Mouse (Mus musculus) liver, embryonic 15.5 days (tissue): ENCODE measurements around the gene S100b. TPM values are rescaled to one million over a fixed set of nuclear protein-coding genes. Genes with fewer than 3 reads are reported as not detected.

ENCODE experiments used
- ATAC-seq: fragments of 200-750 bp; cut with Nextera tagmentation; 2 replicates; pipeline ENCODE4 v1.8.0; 2017; ENCODE audit warnings: moderate number of reproducible peaks, mild to moderate bottlenecking, moderate library complexity; ENCODE audit not compliant: insufficient read depth
- H3K27ac ChIP-seq: fragments of 300-500 bp; sonication (generic); replicated peaks from 2 replicates; pipeline ENCODE4 v1.5.1; 2015; ENCODE audit warnings: mild to moderate bottlenecking, inconsistent platforms
- H3K27me3 ChIP-seq: fragments of 300-500 bp; sonication (generic); 2 replicates; pipeline ENCODE4 v1.6.1; 2015; ENCODE audit warnings: mild to moderate bottlenecking, inconsistent platforms
- H3K36me3 ChIP-seq: fragments of 300-500 bp; sonication (generic); replicated peaks from 2 replicates; pipeline ENCODE4 v1.6.1; 2015; ENCODE audit warnings: moderate library complexity, mild to moderate bottlenecking, inconsistent platforms
- H3K4me1 ChIP-seq: fragments of 300-500 bp; sonication (generic); replicated peaks from 2 replicates; pipeline ENCODE4 v1.6.1; 2015; ENCODE audit warnings: inconsistent platforms
- H3K4me2 ChIP-seq: fragments of 300-500 bp; sonication (generic); 2 replicates; pipeline ENCODE4 v1.6.1; 2015; ENCODE audit warnings: moderate library complexity, mild to moderate bottlenecking, inconsistent platforms
- H3K4me3 ChIP-seq: fragments of 300-500 bp; sonication (generic); replicated peaks from 2 replicates; pipeline ENCODE4 v1.5.1; 2015; ENCODE audit warnings: mild to moderate bottlenecking, inconsistent platforms
- H3K9ac ChIP-seq: fragments of 300-500 bp; sonication (generic); 2 replicates; pipeline ENCODE4 v1.6.1; 2015; ENCODE audit warnings: moderate library complexity, mild to moderate bottlenecking, inconsistent platforms
- H3K9me3 ChIP-seq: fragments of 300-500 bp; sonication (generic); replicated peaks from 2 replicates; pipeline ENCODE4 v1.6.1; 2016; ENCODE audit warnings: inconsistent platforms
- WGBS: fragments of 180-500 bp; shearing (Covaris S2); methylation state at CpG from one replicate; pipeline ENCODE4 v1.1.7; 2015; ENCODE audit warnings: mixed read lengths; ENCODE audit not compliant: insufficient replicate concordance; 5-methylcytosine and 5-hydroxymethylcytosine counted together
- polyA plus RNA-seq: library from polyadenylated mRNA; unstranded; fragments of >200 nt; fragmentation: Nextera tagmentation; extraction: Ambion mirVana; gene quantifications from 2 replicates; pipeline ENCODE4 v1.2.1, GENCODE M21; 2015

S100b gene
- polyA plus RNA-seq, 1 experiment from 2014 or later, result 0.12 TPM

DNA sequence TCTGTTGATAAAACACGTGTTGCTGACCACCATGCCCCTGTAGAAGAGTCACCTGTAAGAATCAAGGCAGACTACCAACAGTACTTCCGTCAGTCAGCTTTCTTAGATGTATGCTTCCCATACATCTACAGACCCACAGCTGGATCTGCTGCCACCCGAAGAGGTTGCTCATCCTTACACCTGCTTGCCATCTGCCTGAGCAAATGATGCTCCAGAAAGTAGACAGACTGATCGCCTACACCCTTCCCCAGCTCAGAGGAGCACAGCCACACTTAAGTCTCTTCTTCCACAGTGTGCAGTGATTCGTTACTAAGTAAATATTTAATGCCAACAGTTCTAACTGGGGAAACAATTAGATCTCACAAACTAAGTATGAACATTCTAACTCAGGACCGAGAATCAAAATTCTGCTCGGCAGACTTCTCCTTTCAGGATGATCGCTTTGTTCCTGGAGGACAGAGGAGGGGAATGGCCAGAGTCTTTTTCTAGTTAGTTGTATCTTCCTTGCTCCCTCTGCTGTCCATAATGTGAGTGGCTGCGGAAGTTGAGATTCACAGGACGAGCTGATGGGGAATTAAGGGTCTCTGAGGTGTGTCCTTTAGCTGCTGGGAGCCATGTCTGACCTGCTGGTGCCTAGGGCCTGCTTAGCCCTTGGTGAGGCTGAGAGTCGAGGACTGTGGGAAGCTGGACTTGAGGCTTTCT is 6.9 kb downstream of the S100b start:
- H3K27ac ChIP-seq, result no peak overlapping the region
- no peak overlapping the region for H3K9ac ChIP-seq
- no peaks in the 10 kb centered on the region for H3K27me3 ChIP-seq
- no peaks in the 10 kb centered on the region for H3K9me3 ChIP-seq
- WGBS, result 50% methylated on average over 11 of the region's 11 CpGs
- no peak overlapping the region for H3K4me2 ChIP-seq
- no peaks in the 10 kb centered on the region for H3K4me1 ChIP-seq
- no peak for ATAC-seq
- H3K4me3 ChIP-seq, result no peak overlapping the region
- no peaks in the 10 kb centered on the region for H3K36me3 ChIP-seq

DNA sequence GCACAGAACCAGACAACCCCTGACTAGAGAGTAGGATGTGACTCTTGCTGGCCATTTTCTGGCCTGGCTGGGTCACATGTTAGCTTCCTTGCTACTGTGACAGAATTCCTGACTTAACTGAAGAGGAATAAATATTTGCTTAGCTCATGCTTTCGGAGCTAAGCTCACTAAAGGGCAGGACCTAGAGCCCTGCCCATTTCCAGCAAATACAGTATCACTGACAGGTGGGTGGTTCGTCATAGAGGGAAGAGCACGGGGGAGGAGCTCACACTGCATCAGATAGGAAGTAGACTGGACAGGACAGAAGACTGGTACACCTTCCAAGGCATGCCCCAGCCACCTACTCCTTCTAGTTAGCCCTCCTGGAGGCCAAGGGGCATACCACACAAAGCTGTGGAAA is 7.8 kb downstream of the S100b start:
- Histone ChIP-seq H3K27ac (0 out of 2 replicates have a peak overlapping the region, but pooled peaks have one; percentile 5), H3K9me3 (no peaks in the 10 kb centered on the region), H3K4me2 (no peak overlapping the region), H3K9ac (no peak overlapping the region), H3K27me3 (no peaks in the 10 kb centered on the region), H3K36me3 (no peaks in the 10 kb centered on the region), H3K4me1 (no peaks in the 10 kb centered on the region), H3K4me3 (no peak overlapping the region)
- WGBS, result 49% methylated on average over 3 of the region's 3 CpGs
- ATAC-seq, result peak; percentile 81

DNA sequence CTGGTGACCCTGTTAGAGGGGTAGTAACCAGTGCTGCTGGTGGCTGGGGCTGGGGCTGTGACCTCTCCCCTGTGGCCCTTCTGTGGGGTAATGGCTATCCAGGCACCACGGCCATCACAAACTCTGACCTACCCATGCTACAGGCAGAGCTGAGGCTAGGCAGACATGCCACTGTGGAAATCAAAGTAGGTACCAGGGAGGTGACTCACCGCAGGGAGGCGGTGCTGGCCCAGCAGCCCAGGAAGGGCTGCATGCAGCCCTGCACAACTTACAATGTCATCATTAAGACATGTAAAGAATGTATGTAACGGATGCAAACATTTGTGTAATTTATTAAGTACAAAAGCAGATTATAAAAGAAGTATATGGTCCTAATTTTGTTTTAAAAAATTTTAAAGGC is 8.8 kb downstream of the S100b start:
- Histone ChIP-seq H3K27me3 (no peaks in the 10 kb centered on the region), H3K9ac (no peak overlapping the region), H3K4me3 (no peak overlapping the region), H3K27ac (no peak overlapping the region), H3K4me2 (no peak overlapping the region), H3K36me3 (no peaks in the 10 kb centered on the region), H3K4me1 (no peaks in the 10 kb centered on the region), H3K9me3 (no peaks in the 10 kb centered on the region)
- 71% methylated on average over 4 of the region's 4 CpGs for WGBS
- no peak for ATAC-seq

DNA sequence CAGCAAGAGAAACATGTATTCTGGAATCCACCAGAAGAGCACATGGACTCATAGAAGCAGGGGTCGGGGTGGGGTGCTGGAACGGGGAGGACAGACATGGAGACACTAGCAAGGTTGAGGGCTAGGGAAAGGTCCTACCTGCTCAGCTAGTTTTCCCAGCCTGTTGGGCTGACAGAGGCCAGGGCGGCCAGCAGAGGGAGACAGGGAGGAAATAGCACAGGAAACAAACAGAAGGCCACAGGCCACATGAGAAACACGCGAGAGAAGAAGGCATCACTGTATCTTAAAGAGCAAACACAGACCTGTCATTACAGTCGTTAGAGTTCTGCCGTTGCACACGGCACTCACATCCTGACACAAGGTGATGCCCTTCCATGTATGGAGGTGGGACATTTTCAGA is 17.6 kb downstream of the S100b start:
- H3K27me3 ChIP-seq, result no peaks in the 10 kb centered on the region
- no peaks in the 10 kb centered on the region for H3K4me1 ChIP-seq
- no peak for ATAC-seq
- H3K9ac ChIP-seq, result no peak overlapping the region
- H3K9me3 ChIP-seq, result no peaks in the 10 kb centered on the region
- no peak overlapping the region for H3K4me2 ChIP-seq
- H3K36me3 ChIP-seq, result 0 out of 2 replicates have a peak, but pooled peaks cover 9% of the 10 kb centered on the region
- H3K4me3 ChIP-seq, result no peak overlapping the region
- no peak overlapping the region for H3K27ac ChIP-seq
- 36% methylated on average over 8 of the region's 8 CpGs for WGBS

DNA sequence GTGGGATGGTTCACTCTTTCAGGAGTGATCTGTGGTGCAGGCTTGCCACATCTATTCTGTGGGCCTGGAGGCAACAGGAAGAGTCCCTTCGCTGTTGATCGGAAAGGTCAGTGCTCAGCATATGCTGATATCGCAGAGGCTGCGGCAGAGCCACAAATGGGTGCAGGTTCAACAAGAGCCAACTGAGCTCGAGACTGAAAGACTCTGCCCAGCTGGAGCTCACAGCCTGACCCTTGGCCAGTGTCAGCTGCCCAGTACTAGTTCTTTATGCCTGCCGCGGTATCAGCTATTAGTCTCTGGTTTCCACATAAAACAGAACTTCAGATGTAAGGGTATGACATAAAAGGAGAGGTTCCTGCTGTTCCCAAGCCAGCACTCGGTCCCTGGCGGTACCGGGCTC is 21.6 kb downstream of the S100b start:
- Histone ChIP-seq H3K4me2 (no peak overlapping the region), H3K4me1 (no peaks in the 10 kb centered on the region), H3K36me3 (0 out of 2 replicates have a peak, but pooled peaks cover 9% of the 10 kb centered on the region), H3K4me3 (no peak overlapping the region), H3K9me3 (no peaks in the 10 kb centered on the region), H3K27me3 (no peaks in the 10 kb centered on the region), H3K27ac (no peak overlapping the region), H3K9ac (no peak overlapping the region)
- 75% methylated on average over 10 of the region's 10 CpGs for WGBS
- ATAC-seq, result no peak

DNA sequence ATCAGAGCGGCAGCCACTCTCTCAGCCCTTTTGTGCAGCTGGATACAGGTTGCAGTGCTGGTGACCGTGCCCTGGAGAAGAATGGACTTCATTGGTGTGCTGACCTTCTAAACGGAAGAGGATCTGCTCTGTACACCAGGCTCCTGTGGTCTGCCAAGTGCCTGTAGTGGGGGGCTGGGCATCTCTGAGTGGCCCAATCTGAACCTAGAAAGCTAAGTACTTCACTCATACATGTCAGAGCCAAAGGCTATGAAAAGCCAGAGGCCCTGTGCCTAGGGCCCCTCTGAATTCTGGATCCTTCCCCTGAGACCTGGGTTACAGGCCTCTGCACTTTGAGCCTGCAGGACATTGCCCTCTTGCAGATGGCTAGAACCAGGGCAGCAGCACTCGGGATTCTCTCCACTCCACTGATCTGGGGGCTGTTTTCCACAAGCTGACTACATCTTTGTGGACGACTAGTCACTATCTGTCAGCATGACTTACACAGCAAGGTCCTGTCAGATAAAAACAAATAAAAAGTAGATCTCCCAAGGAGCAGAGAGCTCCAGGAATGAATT is 25.0 kb downstream of the S100b start:
- Histone ChIP-seq H3K4me3 (no peak overlapping the region), H3K9me3 (no peaks in the 10 kb centered on the region), H3K36me3 (0 out of 2 replicates have a peak, but pooled peaks cover 9% of the 10 kb centered on the region), H3K27me3 (no peaks in the 10 kb centered on the region), H3K27ac (no peak overlapping the region), H3K4me1 (no peaks in the 10 kb centered on the region), H3K4me2 (no peak overlapping the region), H3K9ac (no peak overlapping the region)
- WGBS, result 54% methylated on average over 5 of the region's 5 CpGs
- ATAC-seq, result no peak

DNA sequence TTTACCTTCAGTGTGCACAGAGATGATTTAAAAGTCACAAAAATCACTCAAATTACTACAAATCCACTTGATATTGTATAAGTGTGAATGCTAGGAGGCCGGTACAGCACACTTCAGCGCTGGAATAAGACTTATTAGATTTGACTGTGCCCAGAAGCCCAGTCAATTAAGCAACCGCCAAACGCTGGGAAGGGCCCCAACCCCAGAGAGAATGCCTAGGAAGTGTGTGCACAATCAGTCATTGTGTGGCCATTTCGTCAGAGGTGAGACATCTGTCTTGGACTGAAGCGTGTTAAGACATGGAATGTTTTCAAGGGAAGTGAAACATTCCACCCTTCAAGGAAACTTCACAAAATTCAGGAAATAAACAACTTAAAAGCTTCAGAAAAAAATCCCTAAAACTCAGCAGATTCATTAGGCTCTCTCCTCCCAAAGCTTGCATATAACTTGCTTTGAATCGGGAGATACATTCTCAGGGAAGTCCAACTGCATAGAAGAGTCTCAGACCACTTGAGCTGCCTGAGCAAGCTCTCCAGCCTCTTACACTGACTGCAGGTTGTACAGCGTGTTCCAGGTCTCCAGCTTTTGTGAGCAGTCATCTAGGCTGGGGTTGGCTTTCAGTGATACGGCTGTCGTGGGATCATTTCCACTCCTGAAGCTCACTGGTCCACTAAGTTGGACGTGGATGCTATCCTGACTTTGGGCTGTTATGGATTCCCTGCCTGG is 34.8 kb downstream of the S100b start:
- H3K4me3 ChIP-seq, result no peak overlapping the region
- no peak overlapping the region for H3K27ac ChIP-seq
- no peaks in the 10 kb centered on the region for H3K4me1 ChIP-seq
- WGBS, result 66% methylated on average over 11 of the region's 11 CpGs
- H3K36me3 ChIP-seq, result 0 out of 2 replicates have a peak, but pooled peaks cover 7% of the 10 kb centered on the region
- ATAC-seq, result no peak
- no peak overlapping the region for H3K9ac ChIP-seq
- H3K9me3 ChIP-seq, result no peaks in the 10 kb centered on the region
- no peaks in the 10 kb centered on the region for H3K27me3 ChIP-seq
- no peak overlapping the region for H3K4me2 ChIP-seq

DNA sequence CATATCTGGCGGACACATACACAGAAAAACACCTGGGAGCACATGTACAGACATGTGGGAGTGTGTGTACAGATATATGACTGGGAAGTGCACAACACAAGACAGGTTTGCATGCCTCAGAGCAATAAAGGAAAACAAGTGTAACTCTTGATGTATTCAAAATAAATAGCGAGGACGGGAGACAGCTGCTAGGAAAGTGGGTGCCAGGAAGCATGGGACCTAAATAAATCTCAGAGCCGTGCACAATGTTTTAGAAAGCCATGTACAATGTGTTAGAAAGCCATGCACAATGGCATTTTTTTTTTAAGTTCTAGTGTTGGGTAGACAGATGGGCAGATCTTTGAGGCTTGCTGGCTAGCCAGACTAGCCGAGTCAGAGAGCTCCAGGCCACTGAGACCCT is 35.4 kb downstream of the S100b start:
- 71% methylated on average over 5 of the region's 5 CpGs for WGBS
- no peak for ATAC-seq
- Histone ChIP-seq H3K4me1 (no peaks in the 10 kb centered on the region), H3K4me3 (no peak overlapping the region), H3K4me2 (no peak overlapping the region), H3K9ac (no peak overlapping the region), H3K27ac (no peak overlapping the region), H3K36me3 (0 out of 2 replicates have a peak, but pooled peaks cover 7% of the 10 kb centered on the region), H3K9me3 (no peaks in the 10 kb centered on the region), H3K27me3 (no peaks in the 10 kb centered on the region)

DNA sequence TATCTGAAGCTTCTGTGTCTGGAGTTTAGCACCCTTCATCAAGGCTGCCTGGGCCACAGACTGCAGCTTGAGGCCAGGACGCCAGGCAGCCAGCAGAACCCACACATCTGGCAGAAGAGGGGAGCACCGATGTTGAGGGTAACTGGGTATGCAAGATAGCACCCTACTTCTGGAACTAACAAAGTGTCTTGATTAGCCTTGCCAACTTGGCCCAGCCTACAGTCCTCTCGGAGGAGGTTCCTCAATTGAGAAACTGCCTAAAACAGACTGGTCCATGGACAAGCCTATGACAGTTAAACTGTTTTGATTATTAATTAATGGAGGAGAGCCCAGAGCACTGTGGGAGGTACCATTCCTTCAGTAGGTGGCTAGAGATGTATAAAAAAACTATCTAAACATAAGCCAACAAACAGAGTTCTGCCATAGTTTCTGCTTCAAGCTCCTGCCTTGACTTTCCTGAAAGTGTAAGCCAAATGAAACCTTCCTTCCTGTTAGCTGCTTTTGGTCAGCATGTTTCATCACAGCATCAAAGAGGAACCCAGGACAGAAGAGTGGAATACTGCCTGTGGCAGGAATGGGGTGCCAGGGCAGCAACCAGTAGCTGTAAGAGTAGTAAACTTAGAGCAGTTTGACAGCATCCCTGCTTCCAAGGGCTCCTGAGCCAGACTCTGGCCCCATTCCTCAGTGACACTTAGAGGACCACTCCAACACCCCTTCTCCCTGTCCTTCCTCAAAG is 36.5 kb downstream of the S100b start:
- H3K4me1 ChIP-seq, result no peaks in the 10 kb centered on the region
- no peak overlapping the region for H3K4me2 ChIP-seq
- H3K4me3 ChIP-seq, result no peak overlapping the region
- WGBS, result 53% methylated on average over 3 of the region's 3 CpGs
- ATAC-seq, result no peak
- H3K9me3 ChIP-seq, result no peaks in the 10 kb centered on the region
- H3K36me3 ChIP-seq, result 0 out of 2 replicates have a peak, but pooled peaks cover 8% of the 10 kb centered on the region
- H3K27me3 ChIP-seq, result no peaks in the 10 kb centered on the region
- no peak overlapping the region for H3K9ac ChIP-seq
- H3K27ac ChIP-seq, result no peak overlapping the region

DNA sequence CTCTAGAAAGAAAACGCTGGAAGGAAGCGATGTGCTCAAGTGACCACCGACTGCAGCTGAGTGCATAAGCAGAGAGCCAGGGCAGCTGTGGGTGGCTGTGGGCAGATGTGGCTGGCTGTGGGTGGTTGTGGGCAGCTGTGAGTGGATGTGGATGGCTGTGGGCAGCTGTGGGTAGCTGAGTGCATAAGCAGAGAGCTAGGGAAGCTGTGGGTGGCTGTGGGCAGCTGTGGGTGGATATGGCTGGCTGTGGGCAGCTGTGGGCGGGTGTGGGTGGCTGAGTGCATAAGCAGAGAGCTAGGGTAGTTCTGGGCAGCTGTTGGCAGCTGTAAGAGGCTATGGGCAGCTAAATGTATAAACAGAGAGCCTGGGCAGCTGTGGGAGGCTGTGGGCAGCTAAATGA is 39.6 kb downstream of the S100b start:
- WGBS, result 72% methylated on average over 4 of the region's 4 CpGs
- no peak overlapping the region for H3K4me2 ChIP-seq
- no peaks in the 10 kb centered on the region for H3K27me3 ChIP-seq
- H3K4me1 ChIP-seq, result no peaks in the 10 kb centered on the region
- H3K9ac ChIP-seq, result no peak overlapping the region
- H3K9me3 ChIP-seq, result no peaks in the 10 kb centered on the region
- no peak overlapping the region for H3K27ac ChIP-seq
- no peak for ATAC-seq
- 0 out of 2 replicates have a peak, but pooled peaks cover 13% of the 10 kb centered on the region for H3K36me3 ChIP-seq
- no peak overlapping the region for H3K4me3 ChIP-seq

DNA sequence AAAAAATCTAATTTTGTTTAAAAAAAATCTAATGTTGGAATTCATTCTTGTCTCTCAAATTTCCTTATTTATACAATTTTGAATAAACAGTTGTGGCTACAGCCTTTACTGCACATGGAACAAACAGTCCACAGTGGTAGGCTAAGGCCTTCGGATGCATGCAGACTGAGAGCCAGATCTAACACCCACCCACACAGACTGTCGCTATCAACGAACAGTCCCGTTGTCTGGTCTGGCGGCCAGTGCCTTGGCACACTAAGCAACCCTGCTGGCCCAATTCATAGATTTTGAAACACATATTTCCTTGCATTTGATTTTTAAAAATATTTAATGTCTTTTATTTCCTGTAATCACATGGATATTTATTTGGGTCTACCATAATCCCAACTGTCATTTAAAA is 46.5 kb downstream of the S100b start:
- Histone ChIP-seq H3K36me3 (0 out of 2 replicates have a peak, but pooled peaks cover 5% of the 10 kb centered on the region), H3K4me3 (no peak overlapping the region), H3K27ac (no peak overlapping the region), H3K9me3 (no peaks in the 10 kb centered on the region), H3K27me3 (no peaks in the 10 kb centered on the region), H3K4me2 (no peak overlapping the region), H3K9ac (no peak overlapping the region), H3K4me1 (no peaks in the 10 kb centered on the region)
- no peak for ATAC-seq
- 74% methylated on average over 5 of the region's 5 CpGs for WGBS
